In the genomic region with DNA sequence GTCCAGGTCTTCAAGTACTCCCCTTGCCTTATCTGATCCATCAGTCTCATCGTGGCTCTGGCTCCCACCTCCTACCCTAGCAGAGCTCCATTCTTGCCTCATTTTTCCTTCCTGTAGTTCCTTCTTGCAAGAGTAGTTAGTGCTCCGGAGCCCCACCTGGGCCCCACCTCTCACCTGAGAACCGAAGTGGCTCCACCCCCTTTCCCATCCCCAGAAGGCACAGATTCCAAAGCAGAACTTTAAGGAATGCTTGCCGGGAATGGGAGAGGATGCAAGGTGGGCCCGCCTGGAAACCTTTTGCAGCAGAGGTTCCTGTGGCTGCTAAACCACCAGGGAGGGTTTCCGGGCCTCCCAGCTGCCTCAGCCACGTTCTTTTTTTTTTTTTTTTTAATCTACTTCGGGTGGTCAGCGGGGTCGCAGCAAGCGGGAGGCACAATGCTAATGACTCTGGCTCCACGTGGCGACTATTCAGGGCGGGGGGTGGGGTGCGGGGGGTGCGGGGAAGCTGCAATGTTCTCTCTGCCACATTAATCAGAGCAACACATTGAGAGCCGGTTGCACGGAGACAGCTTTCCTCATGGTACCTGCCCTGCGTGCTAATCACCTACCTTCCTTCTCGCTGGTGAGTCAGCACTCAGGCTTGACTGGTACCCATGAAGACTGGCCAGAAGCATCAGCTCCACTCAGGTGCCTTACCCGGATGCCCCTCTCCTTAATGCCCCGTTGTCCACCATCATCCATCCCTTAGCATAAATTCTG, we compare ENCODE assay signal across 10 mouse cellular contexts. TPM values are rescaled to one million over a fixed set of nuclear protein-coding genes. Genes with fewer than 3 reads are reported as not detected.
A peak's percentile ranks its signal among the peaks of the same experiment; 100 is the strongest.
DNase-seq lines count a peak whose midpoint lies in the region; ATAC-seq and TF ChIP-seq lines count a peak whose summit lies in the region.
"Had no signal": no experiment of that assay in that cellular context is flagged by ENCODE, and none has a peak within 500 bp of the region (broad histone marks: within the 10 kb centered on the region; RNA-seq: fewer than 3 reads in every experiment).

No protein-coding gene starts in this region.

- no peak for TF ChIP-seq CTCF in gastrocnemius, adult 2 months (IDR thresholded peaks at IDR 0.05)

- no peak for ATAC-seq in megakaryocyte, adult 5-6 weeks (ENCODE audit: poor library complexity, severe bottlenecking)
- ATAC-seq in limb, embryonic 13.5 days (ENCODE audit: low FRiP score, low read depth): no peak
- no peak for ATAC-seq in CD4-positive, CD25-positive, alpha-beta regulatory T cell, adult 4 months

- WGBS in limb, embryonic 13.5 days: 4% methylated on average over 22 of the region's 22 CpGs

- no peak overlapping the region for H3K9ac ChIP-seq in limb, embryonic 13.5 days

- H3K36me3 ChIP-seq in megakaryocyte, embryonic 14.5 days (replicated peaks; ENCODE audit: low read length): peaks cover 4% of the 10 kb centered on the region
- H3K36me3 ChIP-seq in limb, embryonic 13.5 days: no peaks in the 10 kb centered on the region

- H3K27me3 ChIP-seq in megakaryocyte, embryonic 14.5 days (replicated peaks): no peaks in the 10 kb centered on the region
- peaks cover 13% of the 10 kb centered on the region for H3K27me3 ChIP-seq in limb, embryonic 13.5 days

- no peak overlapping the region for H3K4me3 ChIP-seq in gastrocnemius, adult 2 months
- peak overlapping the region; percentile 62 for H3K4me3 ChIP-seq in megakaryocyte, embryonic 14.5 days (replicated peaks)
- H3K4me3 ChIP-seq in limb, embryonic 13.5 days: no peak overlapping the region

- intact Hi-C loops in gastrocnemius, adult 2 months (cut with DNase I): no loop called here

- H3K27ac ChIP-seq in gastrocnemius, adult 2 months: peak overlapping the region; percentile 35
- no peak overlapping the region for H3K27ac ChIP-seq in limb, embryonic 13.5 days

- H3K4me2 ChIP-seq in limb, embryonic 13.5 days (replicated peaks): peak overlapping the region; percentile 46

- H3K4me1 ChIP-seq in megakaryocyte, embryonic 14.5 days: peaks cover 93% of the 10 kb centered on the region
- H3K4me1 ChIP-seq in limb, embryonic 13.5 days: peaks cover 24% of the 10 kb centered on the region

- no peaks in the 10 kb centered on the region for H3K9me3 ChIP-seq in megakaryocyte, embryonic 14.5 days
- no peaks in the 10 kb centered on the region for H3K9me3 ChIP-seq in limb, embryonic 13.5 days

- no peak for DNase-seq in gastrocnemius, adult 2 months
- DNase-seq in gastrocnemius, adult 8-10 months (ENCODE audit: low spot score in 2 of 2): no peak
- no peak for DNase-seq in ovary, adult 18-20 months (ENCODE audit: low spot score)
- no peak for DNase-seq in cerebellum, postnatal 25 days
- DNase-seq: adrenal gland, adult 2 months; lung, adult 2 months had no signal

RNA-seq across cellular contexts. Expression of a gene that starts 27.9 kb away (rescaled TPM):
- 10 to 100 TPM; 21.5 to 28.2 TPM for total RNA-seq in gastrocnemius, adult 2 months (2021)
- total RNA-seq in gastrocnemius, adult 8-10 months (2022): 10 to 100 TPM; 21.3 to 27.0 (median 22.9) TPM
- 32.7 and 46.2 TPM in 2 replicates for polyA plus RNA-seq in megakaryocyte, embryonic 14.5 days (2012; ENCODE audit: insufficient read depth, low replicate concordance)
- total RNA-seq in megakaryocyte, adult 5-6 weeks (2015): 3.0 and 3.6 TPM in 2 replicates
- total RNA-seq in megakaryocyte, adult 5-6 weeks (2017): 1.4 and 3.5 TPM in 2 replicates
- 39.2 and 41.2 TPM in 2 replicates for polyA plus RNA-seq in limb, embryonic 13.5 days (2015; fragmentation: Nextera tagmentation; extraction: Ambion mirVana)
- polyA plus RNA-seq in CD4-positive, CD25-positive, alpha-beta regulatory T cell, adult 4 months (2017; shearing (Covaris generic)): 10 to 100 TPM in 1 of 2 experiments, 1 to 10 TPM in 1; 7.6 to 18.8 TPM

RNA-seq across cellular contexts. Expression of a gene that starts 34.3 kb away (rescaled TPM):
- total RNA-seq in gastrocnemius, adult 2 months (2021): 10 to 100 TPM; 32.2 to 33.8 TPM
- total RNA-seq in gastrocnemius, adult 8-10 months (2022): 10 to 100 TPM; 34.5 to 38.7 (median 37.1) TPM
- polyA plus RNA-seq in megakaryocyte, embryonic 14.5 days (2012; ENCODE audit: insufficient read depth, low replicate concordance): 4.8 and 6.4 TPM in 2 replicates
- 12.0 and 12.9 TPM in 2 replicates for total RNA-seq in megakaryocyte, adult 5-6 weeks (2015)
- total RNA-seq in megakaryocyte, adult 5-6 weeks (2017): 8.9 and 11.0 TPM in 2 replicates
- polyA plus RNA-seq in limb, embryonic 13.5 days (2015; fragmentation: Nextera tagmentation; extraction: Ambion mirVana): 23.6 and 24.7 TPM in 2 replicates
- polyA plus RNA-seq in CD4-positive, CD25-positive, alpha-beta regulatory T cell, adult 4 months (2017; shearing (Covaris generic)): 10 to 100 TPM; 20.0 to 29.3 TPM

Comparison
In these comparisons a context has a peak if more than half of its experiments do, and no peak if none do; other contexts are left out.
1. RNA of a gene that starts 27.9 kb away (total RNA-seq): 21.5 to 28.2 TPM in gastrocnemius, adult 2 months and 21.3 to 27.0 TPM in gastrocnemius, adult 8-10 months; 1.4 to 3.6 TPM in megakaryocyte, adult 5-6 weeks; every median in the first group is over 4 times any median in the second.